Mouse (Mus musculus) stomach, embryonic 14.5 days (tissue): ENCODE measurements at regions not wholly inside any gene's neighbourhood (a gene's known extent, or its start where the extent isn't known, plus 50 kb on each side); places are given as distances from the start of the nearest gene placed in this dataset.
A peak's percentile ranks its signal among the peaks of the same experiment; 100 is the strongest.

Experiments used
- ATAC-seq: fragments of 200-750 bp; cut with Nextera tagmentation; 2 replicates; pipeline ENCODE4 v1.8.0; 2017; ENCODE audit warnings: low read depth, moderate TSS enrichment; ENCODE audit not compliant: insufficient number of reproducible peaks, insufficient read depth, low FRiP score
- H3K27ac ChIP-seq: fragments of 300-500 bp; sonication (generic); 2 replicates; pipeline ENCODE4 v1.5.1; 2014; ENCODE audit warnings: mild to moderate bottlenecking, low read length, moderate library complexity, mixed read lengths
- H3K27me3 ChIP-seq: fragments of 300-500 bp; sonication (generic); 2 replicates; pipeline ENCODE4 v1.6.1; 2014; ENCODE audit warnings: low read length, control low read depth, mixed read lengths; ENCODE audit not compliant: control insufficient read depth, insufficient read depth
- H3K36me3 ChIP-seq: fragments of 300-500 bp; sonication (generic); 2 replicates; pipeline ENCODE4 v1.6.1; 2014; ENCODE audit warnings: mild to moderate bottlenecking, control low read depth, low read length, moderate library complexity, mixed read lengths; ENCODE audit not compliant: control insufficient read depth, insufficient read depth
- H3K4me1 ChIP-seq: fragments of 300-500 bp; sonication (generic); 2 replicates; pipeline ENCODE4 v1.6.1; 2014; ENCODE audit warnings: low read length, control low read depth, mixed read lengths; ENCODE audit not compliant: control insufficient read depth, insufficient read depth
- H3K4me2 ChIP-seq: fragments of 300-500 bp; sonication (generic); replicated peaks from 2 replicates; pipeline ENCODE4 v1.6.1; 2014; ENCODE audit warnings: low read depth, low read length, control low read depth
- H3K4me3 ChIP-seq: fragments of 300-500 bp; sonication (generic); 2 replicates; pipeline ENCODE4 v1.5.1; 2014; ENCODE audit warnings: low read depth, low read length, control low read depth
- H3K9ac ChIP-seq: fragments of 300-500 bp; sonication (generic); replicated peaks from 2 replicates; pipeline ENCODE4 v1.6.1; 2014; ENCODE audit warnings: low read depth, mild to moderate bottlenecking, control low read depth, low read length, moderate library complexity, mixed read lengths
- H3K9me3 ChIP-seq: fragments of 300-500 bp; sonication (generic); 2 replicates; pipeline ENCODE4 v1.6.1; 2016; ENCODE audit warnings: low read depth, low read length, control low read depth; ENCODE audit not compliant: control insufficient read depth
- WGBS: fragments of 180-500 bp; shearing (Covaris S2); extraction: QIAGEN DNeasy Blood & Tissue Kit; methylation state at CpG from one replicate; pipeline ENCODE4 v1.1.7; 2014; 5-methylcytosine and 5-hydroxymethylcytosine counted together

DNA sequence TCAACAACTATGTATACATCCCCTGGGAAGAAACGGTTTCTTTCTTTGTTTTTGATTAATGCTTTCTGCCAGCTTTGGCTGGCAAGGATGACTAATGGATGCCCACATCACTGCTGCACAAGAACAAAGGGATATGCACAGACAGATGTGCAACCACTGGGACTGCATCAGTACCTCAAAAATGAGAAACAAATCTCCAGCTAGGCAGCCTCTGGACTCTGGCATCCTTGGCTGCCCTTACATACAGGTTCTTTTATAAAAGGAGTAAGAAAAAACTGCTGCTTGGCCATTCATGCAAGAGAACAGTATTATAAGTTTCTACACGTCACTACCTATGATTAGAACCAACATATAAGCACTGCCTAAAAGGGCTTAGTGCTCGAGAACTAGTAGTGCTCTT lies 97.7 kb downstream of the Alg10b start:
- Histone ChIP-seq H3K27me3 (no peaks in the 10 kb centered on the region), H3K4me2 (no peak overlapping the region), H3K9ac (no peak overlapping the region), H3K27ac (no peak overlapping the region), H3K4me3 (no peak overlapping the region), H3K4me1 (no peaks in the 10 kb centered on the region), H3K9me3 (no peaks in the 10 kb centered on the region), H3K36me3 (no peaks in the 10 kb centered on the region)
- no peak for ATAC-seq
- 40% methylated on average over 3 of the region's 3 CpGs for WGBS

DNA sequence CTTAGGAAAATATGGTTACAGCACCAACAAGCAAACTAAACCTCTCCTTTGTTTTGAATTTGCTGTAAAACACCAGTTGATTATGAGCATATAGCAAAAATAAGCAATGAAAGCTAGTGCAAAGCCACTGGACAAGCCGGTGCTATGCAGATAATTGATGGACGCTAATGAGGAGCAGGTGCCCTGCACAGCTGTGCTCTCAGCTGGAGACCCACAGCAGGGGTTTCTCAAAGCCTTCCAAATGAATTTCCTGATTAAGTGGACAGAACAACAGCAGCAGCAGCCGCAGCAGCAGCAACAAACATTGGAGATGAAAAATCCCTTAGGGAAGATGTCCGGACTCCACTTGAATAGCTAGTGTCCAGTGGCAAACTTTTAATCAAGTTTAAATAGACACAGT lies 109.2 kb downstream of the Alg10b start:
- no peak overlapping the region for H3K9ac ChIP-seq
- 30% methylated on average over 4 of the region's 4 CpGs for WGBS
- no peaks in the 10 kb centered on the region for H3K9me3 ChIP-seq
- no peaks in the 10 kb centered on the region for H3K36me3 ChIP-seq
- ATAC-seq = peak; percentile 69; the same call in 1 of the 2 replicates
- no peaks in the 10 kb centered on the region for H3K4me1 ChIP-seq
- H3K27me3 ChIP-seq = no peaks in the 10 kb centered on the region
- no peak overlapping the region for H3K4me3 ChIP-seq
- H3K4me2 ChIP-seq = no peak overlapping the region
- no peak overlapping the region for H3K27ac ChIP-seq

DNA sequence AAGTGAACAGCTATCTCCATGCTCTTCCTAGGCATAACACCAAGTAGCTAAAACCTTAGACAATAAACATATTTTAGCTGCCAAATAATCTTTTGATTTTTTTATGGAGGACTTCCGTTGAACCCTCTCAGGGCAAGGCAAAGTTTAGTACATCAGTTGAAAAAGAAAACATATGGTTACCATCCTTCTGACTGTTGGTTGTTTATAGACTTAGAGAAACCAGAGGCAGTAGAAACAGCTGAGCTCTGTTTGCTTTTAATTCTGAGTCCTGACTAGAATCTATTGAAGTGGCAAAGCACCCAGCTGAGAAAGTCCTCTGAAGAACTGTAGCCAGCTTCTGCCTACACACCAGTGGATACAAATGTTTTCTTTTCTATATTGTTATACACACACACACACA lies 109.7 kb downstream of the Alg10b start:
- 43% methylated on average over 1 of the region's 1 CpGs for WGBS

DNA sequence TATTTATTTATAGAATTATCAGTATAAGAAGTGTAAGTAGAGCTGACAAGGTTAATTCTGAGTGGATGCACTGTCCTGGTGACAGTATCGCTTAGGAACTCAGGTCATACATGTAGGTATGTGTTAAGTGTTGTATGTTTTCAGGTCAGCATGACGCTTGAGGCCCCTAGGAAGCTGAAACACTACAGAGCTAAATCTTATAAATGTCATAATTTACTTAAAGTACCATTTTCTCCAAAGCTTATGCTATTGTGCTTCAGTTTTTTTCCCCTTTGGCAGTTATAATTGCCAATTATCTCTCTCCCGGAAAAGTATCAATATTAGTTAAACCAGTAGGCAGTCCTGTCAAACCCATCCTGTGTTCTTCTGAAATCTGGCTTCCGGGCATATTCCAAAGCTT lies 110.3 kb downstream of the Alg10b start:
- ATAC-seq = no peak
- Histone ChIP-seq H3K9me3 (no peaks in the 10 kb centered on the region), H3K4me1 (no peaks in the 10 kb centered on the region), H3K9ac (no peak overlapping the region), H3K27me3 (no peaks in the 10 kb centered on the region), H3K27ac (no peak overlapping the region), H3K4me3 (no peak overlapping the region), H3K36me3 (no peaks in the 10 kb centered on the region), H3K4me2 (no peak overlapping the region)
- WGBS = 64% methylated on average over 4 of the region's 4 CpGs

More for the DNA sequence above, 109.7 kb downstream of the Alg10b start:
- Histone ChIP-seq H3K4me3 (no peak overlapping the region), H3K9ac (no peak overlapping the region), H3K4me1 (no peaks in the 10 kb centered on the region), H3K9me3 (no peaks in the 10 kb centered on the region), H3K4me2 (no peak overlapping the region), H3K36me3 (no peaks in the 10 kb centered on the region), H3K27ac (no peak overlapping the region), H3K27me3 (no peaks in the 10 kb centered on the region)
- peak; percentile 46; the same call in 1 of the 2 replicates for ATAC-seq

DNA sequence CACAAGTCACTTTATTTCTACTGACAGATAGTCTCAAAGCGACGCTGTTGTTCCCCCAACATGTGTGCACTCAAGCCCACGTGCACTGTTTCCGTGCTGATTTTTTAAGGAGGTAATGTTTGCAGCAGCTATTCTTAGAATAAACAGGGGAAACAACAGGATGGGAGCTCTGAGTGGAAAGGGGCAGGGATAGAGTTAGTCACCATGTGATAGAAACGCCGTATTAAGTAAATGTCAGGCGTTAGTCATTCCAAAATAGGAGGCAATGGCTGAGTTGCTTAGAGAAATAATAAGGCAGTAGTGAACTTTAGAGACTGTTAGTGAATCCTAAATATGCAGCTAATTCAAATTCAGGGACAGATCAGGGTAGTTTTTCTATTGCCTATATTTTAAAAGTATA lies 111.4 kb downstream of the Alg10b start:
- Histone ChIP-seq H3K4me1 (no peaks in the 10 kb centered on the region), H3K27ac (no peak overlapping the region), H3K4me3 (no peak overlapping the region), H3K4me2 (no peak overlapping the region), H3K27me3 (no peaks in the 10 kb centered on the region), H3K9ac (no peak overlapping the region), H3K36me3 (no peaks in the 10 kb centered on the region), H3K9me3 (no peaks in the 10 kb centered on the region)
- ATAC-seq = no peak
- WGBS = 67% methylated on average over 7 of the region's 7 CpGs

DNA sequence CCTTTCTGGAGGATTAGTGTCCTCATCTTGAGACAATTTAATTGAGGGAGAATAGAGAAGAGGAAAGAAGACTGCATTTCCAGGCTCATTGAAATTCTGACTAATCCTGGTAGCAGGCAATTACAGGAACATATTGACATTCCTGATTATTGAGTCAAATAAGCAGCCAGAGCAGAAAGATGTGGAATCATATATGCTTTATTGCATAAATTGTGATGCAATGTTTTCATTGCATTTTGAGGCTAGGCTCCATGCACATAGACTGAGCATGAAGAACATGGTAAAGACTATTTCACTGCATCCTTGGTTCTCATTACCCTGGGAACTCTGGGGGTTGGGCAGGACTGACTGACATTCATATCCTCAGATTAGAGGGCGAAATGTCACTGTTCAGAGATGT lies 116.0 kb downstream of the Alg10b start:
- no peaks in the 10 kb centered on the region for H3K27me3 ChIP-seq
- no peak for ATAC-seq
- no peak overlapping the region for H3K4me3 ChIP-seq
- 87% methylated on average over 1 of the region's 1 CpGs for WGBS
- H3K9me3 ChIP-seq = no peaks in the 10 kb centered on the region
- no peak overlapping the region for H3K27ac ChIP-seq
- H3K4me1 ChIP-seq = no peaks in the 10 kb centered on the region
- H3K9ac ChIP-seq = no peak overlapping the region
- H3K36me3 ChIP-seq = no peaks in the 10 kb centered on the region
- no peak overlapping the region for H3K4me2 ChIP-seq

DNA sequence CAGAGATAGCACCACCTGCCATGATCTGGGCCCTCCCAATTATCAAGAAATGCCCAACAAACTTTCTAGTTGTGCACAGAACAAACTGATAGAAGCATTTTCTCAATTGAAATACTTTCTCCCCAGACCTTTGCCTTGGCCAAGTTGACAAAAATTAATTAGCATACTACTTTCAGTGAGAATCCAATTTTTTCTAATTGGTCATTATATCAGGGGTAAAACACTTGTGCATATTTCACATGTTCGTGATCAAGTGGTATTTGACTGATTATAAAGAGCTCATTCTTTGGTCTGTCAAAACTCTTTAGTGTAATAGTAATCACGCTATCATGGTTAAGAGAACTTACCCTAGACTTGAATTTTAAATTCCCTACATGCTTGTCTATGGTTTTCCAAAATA lies 117.2 kb downstream of the Alg10b start:
- Histone ChIP-seq H3K9ac (no peak overlapping the region), H3K27me3 (no peaks in the 10 kb centered on the region), H3K27ac (no peak overlapping the region), H3K4me3 (no peak overlapping the region), H3K36me3 (no peaks in the 10 kb centered on the region), H3K4me1 (no peaks in the 10 kb centered on the region), H3K4me2 (no peak overlapping the region), H3K9me3 (no peaks in the 10 kb centered on the region)
- 86% methylated on average over 2 of the region's 2 CpGs for WGBS
- no peak for ATAC-seq

DNA sequence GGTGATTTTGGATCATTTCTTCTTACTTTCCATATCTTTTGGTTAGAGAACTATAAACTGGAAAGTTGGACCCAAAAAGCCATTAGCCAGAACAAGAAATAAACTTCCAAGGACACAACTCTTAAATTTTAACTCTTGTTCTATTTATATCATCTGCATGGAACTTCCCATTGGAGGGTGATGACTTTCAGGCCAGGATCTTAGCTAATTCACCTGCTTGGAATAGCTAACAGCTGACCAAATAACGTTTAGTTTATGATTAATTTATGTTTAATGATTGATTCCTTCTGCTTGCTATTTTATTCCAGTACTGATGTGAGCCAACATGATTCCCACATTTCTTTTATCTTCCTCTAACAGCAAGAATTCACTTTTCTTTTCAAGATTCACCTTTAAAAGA lies 119.7 kb downstream of the Alg10b start:
- Histone ChIP-seq H3K9me3 (no peaks in the 10 kb centered on the region; the same call in 1 of the 2 replicates), H3K27me3 (no peaks in the 10 kb centered on the region), H3K27ac (no peak overlapping the region), H3K4me1 (no peaks in the 10 kb centered on the region), H3K36me3 (no peaks in the 10 kb centered on the region), H3K4me3 (no peak overlapping the region), H3K9ac (no peak overlapping the region), H3K4me2 (no peak overlapping the region)
- 39% methylated on average over 1 of the region's 1 CpGs for WGBS
- no peak for ATAC-seq

DNA sequence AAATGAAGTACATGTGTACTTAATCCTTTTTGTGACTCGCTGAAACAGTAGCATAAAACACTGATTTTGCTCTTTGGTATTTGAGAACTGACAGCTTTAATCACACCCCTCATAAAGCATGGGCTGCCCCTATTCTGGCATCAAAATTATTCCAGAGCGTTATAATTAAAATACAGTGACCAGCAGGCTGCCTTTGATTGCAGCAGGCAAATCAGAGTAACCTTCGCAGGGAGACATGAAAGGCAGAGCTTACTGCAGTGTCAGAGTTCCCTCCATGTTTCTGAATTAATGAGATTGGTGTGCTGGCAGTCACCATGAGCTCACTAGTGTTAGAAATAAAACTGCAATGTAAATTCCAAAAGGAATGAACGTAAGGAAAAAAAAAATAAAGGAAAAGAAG lies 120.8 kb downstream of the Alg10b start:
- no peak for ATAC-seq
- H3K27ac ChIP-seq = no peak overlapping the region
- H3K4me1 ChIP-seq = no peaks in the 10 kb centered on the region
- no peak overlapping the region for H3K4me3 ChIP-seq
- no peaks in the 10 kb centered on the region for H3K36me3 ChIP-seq
- no peak overlapping the region for H3K4me2 ChIP-seq
- H3K9ac ChIP-seq = no peak overlapping the region
- H3K27me3 ChIP-seq = no peaks in the 10 kb centered on the region
- WGBS = 68% methylated on average over 4 of the region's 4 CpGs
- no peaks in the 10 kb centered on the region; the same call in 1 of the 2 replicates for H3K9me3 ChIP-seq
